Mouse (Mus musculus) left cerebral cortex, postnatal 25 days (tissue): ENCODE data around the gene Lrrfip1. TPM values are rescaled to one million over a fixed set of nuclear protein-coding genes. Genes with fewer than 3 reads are reported as not detected.

Experiments used
- total RNA-seq, 2 experiments: library from RNA; stranded (reverse); gene quantifications; 2 replicates each; pipeline ENCODE4 v1.2.3; 2021

Gene Lrrfip1
- total RNA-seq, 2 experiments from 2014 or later, result 66.9 to 68.0 TPM

Other genes with a start within 250 kb of the Lrrfip1 start
- 1 to 10 TPM; 5.5 TPM for gene Col6a3, start 154.8 kb upstream of the Lrrfip1 start, total RNA-seq
- gene Mlph, start 83.7 kb upstream of the Lrrfip1 start, total RNA-seq, result 1 to 10 TPM in 1 of 2 experiments, under 1 TPM in 1; 0.85 to 1.3 TPM
- gene Prlh, start 45.6 kb upstream of the Lrrfip1 start, total RNA-seq, result not detected
- gene Rab17, start 29.1 kb upstream of the Lrrfip1 start, total RNA-seq, result under 1 TPM in 1 of 2 experiments, not detected in 1; 0.41 TPM
- under 1 TPM in 1 of 2 experiments, not detected in 1; 0.14 TPM for gene Rbm44, start 146.4 kb downstream of the Lrrfip1 start, total RNA-seq
- gene Ramp1, start 181.1 kb downstream of the Lrrfip1 start, total RNA-seq, result 10 to 100 TPM; 49.9 to 54.2 TPM